Mouse (Mus musculus) central nervous system, embryonic 18 days (tissue): ENCODE data around the gene Nhej1. TPM values are rescaled to one million over a fixed set of nuclear protein-coding genes. Genes with fewer than 3 reads are reported as not detected.

Experiments
- polyA plus RNA-seq: library from polyadenylated mRNA; depleted of rRNA; stranded (reverse); fragments of >200 nt; gene quantifications from 2 replicates; pipeline ENCODE4 v1.2.3, GENCODE M21; 2012; rRNA removed

Nhej1 gene
- polyA plus RNA-seq, result 1.7 and 2.4 TPM in 2 replicates

DNA sequence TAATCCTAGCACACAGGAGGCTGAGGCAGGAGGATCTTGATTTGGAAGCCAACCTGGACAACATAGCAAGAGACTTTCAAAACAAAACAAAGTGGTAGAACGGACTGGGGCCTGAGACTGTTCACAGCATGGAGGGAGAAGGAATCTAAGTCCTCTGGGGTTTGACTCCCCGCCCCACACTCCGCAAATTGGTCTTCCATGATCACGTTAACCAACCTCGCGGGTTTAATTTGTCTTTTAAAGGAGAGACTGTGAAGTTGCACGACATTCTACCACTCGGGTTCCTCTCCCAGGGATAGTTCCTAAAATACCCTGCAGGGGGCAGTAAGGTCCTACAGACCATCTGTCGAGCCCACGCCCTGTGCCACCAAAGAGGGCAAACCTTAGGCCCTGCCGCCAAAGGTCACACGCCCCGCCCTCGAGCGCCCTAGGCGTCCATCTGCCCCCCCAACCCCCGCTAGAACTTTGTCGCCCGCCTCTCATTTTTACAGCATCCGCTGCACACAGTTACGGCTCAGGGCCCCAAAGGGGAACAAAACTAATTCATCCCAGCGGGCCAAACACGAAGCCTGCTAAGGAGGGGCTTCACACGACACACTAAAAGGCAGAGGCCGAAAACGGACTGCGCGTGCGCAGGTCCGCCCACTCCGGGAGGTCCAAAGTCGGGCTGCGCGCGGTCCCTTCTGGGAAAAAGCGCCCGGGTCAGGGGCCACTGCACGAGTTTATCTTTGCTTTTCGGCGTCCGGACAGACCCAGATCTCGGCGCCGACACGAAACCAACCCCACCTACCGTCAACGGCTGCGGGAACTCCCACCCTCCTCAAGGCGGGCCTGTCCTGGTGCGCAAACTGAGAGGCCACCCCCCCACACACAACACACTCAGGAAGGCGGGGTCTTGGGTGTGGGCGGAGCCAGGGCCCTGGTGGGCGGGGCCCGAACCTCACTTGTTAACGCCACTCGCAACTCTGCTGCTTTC lies at the start of gene Nhej1:
TSS of gene Nhej1 (minus strand) at position 855 of the 976 bp plus-strand sequence.

DNA sequence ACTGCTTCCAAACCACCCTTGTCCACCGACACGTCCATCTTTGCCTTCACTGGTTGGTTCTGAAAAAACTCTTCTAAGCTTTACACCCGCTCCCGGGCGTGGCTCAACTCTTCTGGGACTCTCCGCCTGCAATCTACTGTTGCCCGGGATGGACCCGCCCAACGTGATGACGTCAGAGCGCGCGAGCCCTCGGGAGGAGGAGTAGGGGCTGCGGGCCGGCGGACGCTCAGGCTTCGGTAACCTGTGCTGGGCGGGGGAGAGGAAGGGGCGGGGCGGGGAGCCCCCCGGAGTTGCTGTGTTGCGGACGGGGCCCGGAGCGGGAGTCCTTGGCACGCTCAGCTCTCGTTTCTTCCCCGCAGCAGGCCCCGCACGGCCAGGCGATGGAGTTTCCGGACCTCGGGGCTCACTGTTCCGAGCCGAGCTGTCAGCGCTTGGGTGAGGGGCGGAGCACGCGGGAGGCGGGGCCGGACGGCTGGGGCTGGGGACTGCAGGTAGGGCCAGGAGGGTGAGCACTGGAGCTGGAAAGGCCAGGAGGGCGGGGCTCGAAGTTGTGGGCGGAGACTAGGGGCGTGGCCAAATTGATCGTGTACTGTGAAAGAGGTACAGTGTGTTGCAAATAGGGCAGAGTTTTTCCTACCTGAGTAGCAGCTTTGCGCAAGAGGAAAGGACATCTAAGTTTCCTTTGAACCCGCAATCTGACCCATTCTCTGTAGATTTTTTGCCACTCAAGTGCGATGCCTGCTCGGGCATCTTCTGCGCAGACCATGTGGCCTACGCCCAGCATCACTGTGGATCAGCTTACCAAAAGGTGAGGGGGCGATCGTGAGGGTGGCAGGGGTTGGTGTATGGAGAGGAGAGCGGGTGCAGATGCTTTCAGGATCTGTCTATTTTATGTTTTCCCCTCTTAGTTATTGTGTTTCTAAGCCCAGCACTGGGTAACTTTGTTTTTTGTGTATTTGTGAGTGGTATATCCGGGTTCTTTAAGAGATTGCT lies 43.8 kb upstream of the Nhej1 start, which contains the start of gene Zfand2b:
TSS of gene Zfand2b (plus strand) at position 175 of the 993 bp plus-strand sequence.

DNA sequence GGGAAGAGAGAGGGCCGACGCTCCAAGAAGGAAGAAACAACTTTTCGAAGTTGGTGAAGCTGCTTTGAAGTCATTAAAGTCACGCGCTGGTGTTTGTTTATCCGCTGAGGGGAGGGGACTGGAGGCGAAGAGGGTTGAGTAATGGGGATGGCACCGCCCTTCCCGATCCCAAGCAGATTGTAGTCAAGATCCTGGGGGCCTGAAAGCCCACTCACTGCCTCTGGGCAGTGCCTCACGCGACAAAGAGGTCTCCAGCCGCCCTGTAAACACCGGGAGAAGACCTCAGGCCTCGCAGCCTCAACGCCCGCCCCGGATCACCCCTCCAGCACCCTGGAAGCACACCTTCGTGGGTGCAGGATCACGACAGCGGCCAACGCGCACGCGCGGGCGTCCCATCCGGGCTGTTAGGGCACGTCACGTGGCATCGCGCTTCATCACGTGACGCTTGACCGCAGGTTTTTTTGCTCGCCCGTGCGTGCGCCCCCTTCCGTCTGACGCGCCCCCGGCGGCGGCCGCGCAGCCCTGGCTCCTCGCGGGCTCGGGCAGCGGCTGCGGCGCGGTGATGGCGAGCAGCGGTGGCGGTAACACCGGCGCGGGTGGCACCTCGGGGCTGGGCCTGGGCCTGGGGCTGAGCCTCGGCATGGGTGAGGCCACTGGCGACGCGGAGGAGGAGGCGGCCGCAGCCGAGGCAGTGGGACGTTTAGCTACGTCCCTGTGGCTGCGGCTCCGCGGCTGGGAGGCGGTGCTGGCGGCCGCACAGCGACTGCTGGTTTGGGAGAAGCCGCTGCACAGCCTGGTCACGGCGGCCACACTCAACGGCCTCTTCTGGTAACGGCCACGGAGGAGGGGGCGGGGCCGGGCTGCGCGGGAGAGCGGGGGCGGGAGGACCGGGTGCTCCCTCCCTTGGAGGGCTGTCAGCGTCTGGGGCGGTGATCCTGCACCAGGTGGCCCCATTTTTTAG lies 17.6 kb upstream of the Nhej1 start, which contains the start of the genes Cnppd1 and Retreg2:
TSS of gene Cnppd1 (minus strand) at position 411 of the 961 bp plus-strand sequence.
TSS of gene Retreg2 (plus strand) at position 478 of the 961 bp plus-strand sequence.

DNA sequence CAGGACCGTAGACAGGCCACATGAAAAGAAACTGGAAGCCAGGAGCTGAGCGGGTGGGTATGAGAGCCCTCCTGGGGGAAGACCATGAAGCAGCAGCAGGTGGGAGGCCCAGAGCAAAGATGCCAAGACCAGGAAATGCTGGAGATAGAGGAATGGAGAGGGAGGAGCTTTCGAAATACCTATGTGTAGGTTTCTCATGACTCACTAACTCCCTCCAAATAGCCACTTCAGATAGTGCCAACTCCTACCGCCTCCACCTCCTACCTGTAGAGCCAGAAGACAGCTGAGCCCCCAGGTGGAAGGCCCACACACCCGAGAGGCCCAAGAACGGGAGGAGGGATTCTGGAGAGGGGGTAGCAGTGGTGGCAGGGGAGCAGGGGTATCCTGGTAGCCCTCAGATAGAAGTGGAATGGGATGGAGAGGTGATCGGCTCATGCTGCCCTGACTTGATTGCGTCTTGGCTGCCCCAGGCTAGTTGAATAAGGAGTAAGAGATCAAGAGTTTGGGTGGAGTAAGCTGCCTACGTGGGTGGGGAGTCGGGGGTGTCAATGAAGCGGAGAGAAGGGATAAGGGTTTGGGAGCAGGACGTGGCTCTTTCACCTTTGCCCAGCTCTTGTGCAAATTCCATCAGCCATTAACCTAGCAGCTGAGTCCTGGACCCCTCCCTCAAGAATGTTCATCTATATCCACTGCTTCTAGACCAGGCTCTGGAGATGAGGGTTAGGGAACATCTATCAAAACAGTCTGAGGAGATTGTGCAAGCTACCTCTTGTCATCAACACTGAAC lies 8.6 kb upstream of the Nhej1 start, which contains the start of gene Slc23a3:
TSS of gene Slc23a3 (minus strand) at position 470 of the 787 bp plus-strand sequence.

DNA sequence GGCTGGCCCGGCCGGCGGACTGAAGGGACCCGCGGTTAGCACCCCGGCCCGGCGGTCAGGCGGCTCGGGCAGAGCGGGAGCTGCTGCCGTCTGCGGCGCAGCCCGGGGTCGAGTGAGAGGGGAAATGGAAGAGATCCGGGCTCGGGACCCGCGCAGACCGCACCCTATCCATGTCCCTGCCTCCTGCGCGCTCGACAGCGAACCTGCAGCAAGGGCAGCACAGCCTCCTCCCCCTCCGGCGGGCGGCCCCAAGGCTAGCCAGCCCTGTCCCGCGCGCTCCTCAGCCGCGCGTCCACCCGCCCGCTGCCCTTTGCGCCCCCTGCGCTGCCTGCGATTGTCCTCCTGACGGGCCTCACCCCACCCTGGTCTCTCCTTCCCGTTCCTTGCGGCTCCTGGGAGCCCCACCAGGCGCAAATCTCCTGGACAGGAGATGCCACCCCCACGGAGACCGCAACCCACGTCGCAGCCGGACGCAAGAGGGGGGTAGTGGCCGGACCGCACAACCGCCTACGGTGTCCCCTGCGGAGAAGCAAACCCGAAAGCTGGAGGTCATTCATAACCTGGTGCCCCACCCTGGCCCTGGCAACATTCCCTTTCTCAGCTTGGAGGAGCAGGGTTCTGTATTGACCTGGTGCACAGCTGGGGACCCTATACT lies 173.3 kb downstream of the Nhej1 start, which contains the start of gene Ihh:
TSS of gene Ihh (minus strand) at position 117 of the 655 bp plus-strand sequence.

DNA sequence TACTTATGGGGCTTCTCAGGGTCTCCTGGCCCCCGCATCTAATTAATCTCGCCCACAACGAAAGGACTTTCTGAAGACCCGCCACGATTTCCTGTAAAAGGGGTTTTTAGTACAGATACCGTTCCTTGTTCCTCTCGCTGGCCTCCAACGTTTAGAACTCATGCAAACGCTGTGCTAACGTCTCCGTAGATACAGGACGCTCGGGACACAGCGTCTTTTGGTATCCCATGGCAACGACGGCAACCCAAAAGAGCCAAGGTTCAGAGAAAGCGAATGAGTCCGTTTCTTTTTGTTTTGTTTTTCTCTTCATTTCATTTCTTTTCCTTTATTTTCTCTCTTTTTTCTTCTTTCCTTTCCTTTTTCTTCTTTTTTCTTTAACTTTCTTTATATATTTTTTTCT lies 189.6 kb downstream of the Nhej1 start, which contains the start of gene Cfap65:
TSS of gene Cfap65 (minus strand) at position 198 of the 400 bp plus-strand sequence.

Other genes starting within 250 kb of the Nhej1 start
- gene Fev, start 239.8 kb downstream of the Nhej1 start, polyA plus RNA-seq, result 0.45 and 0.53 TPM in 2 replicates
- gene Cryba2, start 232.1 kb downstream of the Nhej1 start, polyA plus RNA-seq, result 0.25 and 0.32 TPM in 2 replicates
- 2.9 and 3.7 TPM in 2 replicates for gene Cfap65, start 189.6 kb downstream of the Nhej1 start, polyA plus RNA-seq
- 0.34 and 0.67 TPM in 2 replicates for gene Ihh, start 173.5 kb downstream of the Nhej1 start, polyA plus RNA-seq
- 0.03 and 0.05 TPM in 2 replicates for gene Slc23a3, start 8.7 kb upstream of the Nhej1 start, polyA plus RNA-seq
- 45.7 and 51.1 TPM in 2 replicates for gene Cnppd1, start 17.5 kb upstream of the Nhej1 start, polyA plus RNA-seq
- 172 and 179 TPM in 2 replicates for gene Retreg2, start 17.6 kb upstream of the Nhej1 start, polyA plus RNA-seq
- gene Zfand2b, start 43.4 kb upstream of the Nhej1 start, polyA plus RNA-seq, result 51.1 and 55.2 TPM in 2 replicates
- 45.2 and 45.8 TPM in 2 replicates for gene Abcb6, start 55.2 kb upstream of the Nhej1 start, polyA plus RNA-seq
- gene Ankzf1, start 67.0 kb upstream of the Nhej1 start, polyA plus RNA-seq, result 35.3 and 38.8 TPM in 2 replicates
- 57.0 and 62.6 TPM in 2 replicates for gene Atg9a, start 67.0 kb upstream of the Nhej1 start, polyA plus RNA-seq
- gene Glb1l, start 85.6 kb upstream of the Nhej1 start, polyA plus RNA-seq, result 35.6 and 40.2 TPM in 2 replicates
- 206 and 218 TPM in 2 replicates for gene Stk16, start 85.6 kb upstream of the Nhej1 start, polyA plus RNA-seq
- 15.5 and 16.9 TPM in 2 replicates for gene Tuba4a, start 94.7 kb upstream of the Nhej1 start, polyA plus RNA-seq
- gene A630095N17Rik, start 106.9 kb upstream of the Nhej1 start, polyA plus RNA-seq, result not detected in 2 replicates
- 67.4 and 71.2 TPM in 2 replicates for gene Dnajb2, start 111.2 kb upstream of the Nhej1 start, polyA plus RNA-seq
- gene Ptprn, start 139.3 kb upstream of the Nhej1 start, polyA plus RNA-seq, result 68.1 and 69.4 TPM in 2 replicates
- gene Resp18, start 153.2 kb upstream of the Nhej1 start, polyA plus RNA-seq, result 141 and 164 TPM in 2 replicates
- gene Dnpep, start 192.8 kb upstream of the Nhej1 start, polyA plus RNA-seq, result 151 and 153 TPM in 2 replicates
- 1.0 and 9.6 TPM in 2 replicates for gene Des, start 235.1 kb upstream of the Nhej1 start, polyA plus RNA-seq